Comparison of ENCODE assay signal across 23 mouse cellular contexts in the genomic region with DNA sequence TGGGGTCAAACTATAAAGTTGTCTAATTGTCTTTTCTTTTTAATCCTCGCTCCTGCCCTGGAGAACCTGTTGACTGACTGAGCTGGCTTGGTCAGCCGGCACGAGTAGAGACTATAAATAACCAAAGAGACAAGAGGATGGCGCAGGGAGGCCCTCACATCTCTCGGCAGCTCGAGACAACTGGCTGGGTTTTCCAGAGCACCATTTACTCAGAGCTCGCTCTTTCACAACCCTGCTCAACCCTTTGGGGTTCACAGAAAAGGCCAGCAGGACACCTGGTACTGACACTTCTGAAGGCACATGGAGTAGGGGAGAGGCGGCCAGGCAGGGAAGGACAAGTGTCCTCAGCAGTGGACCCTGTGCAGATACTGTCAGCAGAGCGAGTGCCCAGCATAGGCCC. TPM values are rescaled to one million over a fixed set of nuclear protein-coding genes. Genes with fewer than 3 reads are reported as not detected.
DNase-seq lines count a peak whose midpoint lies in the region; ATAC-seq and TF ChIP-seq lines count a peak whose summit lies in the region.
"Had no signal": no experiment of that assay in that cellular context is flagged by ENCODE, and none has a peak within 500 bp of the region (broad histone marks: within the 10 kb centered on the region; RNA-seq: fewer than 3 reads in every experiment).

No protein-coding gene starts in this region.

- ATAC-seq in heart, embryonic 15.5 days (replicated peaks; ENCODE audit: insufficient number of reproducible peaks, insufficient read depth, low FRiP score, low read depth), result 0 out of 2 replicates have a peak, but pooled peaks have one; percentile 8
- ATAC-seq: activated CD4-positive, CD25-positive, alpha-beta regulatory T cell, adult 4 months; forebrain, embryonic 14.5 days; intestine, embryonic 15.5 days; Patski had no signal

- no peak for TF ChIP-seq RAD21 in CH12.LX (IDR thresholded peaks at IDR 0.05; ENCODE audit: low read depth, low read length)

- no peaks in the 10 kb centered on the region for H3K9me3 ChIP-seq in CH12.LX (replicated peaks; ENCODE audit: low read length)
- no peaks in the 10 kb centered on the region for H3K9me3 ChIP-seq in heart, embryonic 15.5 days (replicated peaks)
- H3K9me3 ChIP-seq: intestine, embryonic 15.5 days; limb, embryonic 12.5 days; neural tube, embryonic 15.5 days had no signal

- H3K4me3 ChIP-seq in CH12.LX (replicated peaks in 1 of 3; ENCODE audit: low read depth in 2 of 3, low read length in 2 of 3, poor library complexity in 1 of 3), result no peak overlapping the region
- no peak overlapping the region for H3K4me3 ChIP-seq in heart, adult 2 months
- H3K4me3 ChIP-seq in heart, embryonic 15.5 days, result no peak overlapping the region
- H3K4me3 ChIP-seq: erythroblast, embryonic 14.5 days; intestine, embryonic 15.5 days; limb, embryonic 12.5 days; myocyte; neural tube, embryonic 15.5 days had no signal

- no peak for TF ChIP-seq EP300 in CH12.LX (IDR thresholded peaks at IDR 0.05; ENCODE audit: low read length)
- peak; percentile 71 for TF ChIP-seq EP300 in heart, adult 2 months (IDR thresholded peaks at IDR 0.05; ENCODE audit: insufficient read depth, low read depth, low read length)

- peaks cover 47% of the 10 kb centered on the region for H3K79me2 ChIP-seq in CH12.LX (replicated peaks; ENCODE audit: control insufficient read depth, extremely low read depth, insufficient read depth, poor library complexity, severe bottlenecking)
- H3K79me2 ChIP-seq in heart, adult 2 months (replicated peaks; ENCODE audit: control insufficient read depth, insufficient read depth, low read length), result no peaks in the 10 kb centered on the region

- no peak for TF ChIP-seq CTCF in CH12.LX (conservative IDR thresholded peaks at IDR 0.05 in 1 of 2, IDR thresholded peaks at IDR 0.05 in 1 of 2; ENCODE audit: low read depth in 2 of 2, low read length in 2 of 2)
- TF ChIP-seq CTCF in heart, adult 2 months (IDR thresholded peaks at IDR 0.05), result no peak

- H3K4me1 ChIP-seq in CH12.LX (ENCODE audit: control insufficient read depth in 1 of 2, insufficient read depth in 2 of 2), result peaks cover 8 to 37% of the 10 kb centered on the region in 2 experiments
- peaks cover 21% of the 10 kb centered on the region; the same call in 1 of the 2 replicates for H3K4me1 ChIP-seq in heart, adult 2 months (ENCODE audit: control insufficient read depth, insufficient read depth, low read length)
- peaks cover 92% of the 10 kb centered on the region for H3K4me1 ChIP-seq in heart, embryonic 15.5 days (replicated peaks)

- no peak overlapping the region for H3K4me2 ChIP-seq in CH12.LX (ENCODE audit: insufficient read depth, low read depth, poor library complexity, severe bottlenecking)
- no peak overlapping the region for H3K4me2 ChIP-seq in heart, embryonic 15.5 days
- H3K4me2 ChIP-seq: hindbrain, embryonic 14.5 days; intestine, embryonic 15.5 days; limb, embryonic 12.5 days; neural tube, embryonic 15.5 days had no signal

- H3K36me3 ChIP-seq in CH12.LX (replicated peaks in 1 of 2; ENCODE audit: control insufficient read depth in 1 of 2, insufficient read depth in 1 of 2, low read length in 1 of 2), result peaks cover 71 to 89% of the 10 kb centered on the region in 2 experiments
- H3K36me3 ChIP-seq in heart, adult 2 months (ENCODE audit: control insufficient read depth, insufficient read depth, low read length), result no peaks in the 10 kb centered on the region
- H3K36me3 ChIP-seq in heart, embryonic 15.5 days, result peaks cover 9% of the 10 kb centered on the region; the same call in 1 of the 2 replicates

- peak; percentile 58 to 75 for DNase-seq in heart, adult 18-20 months
- DNase-seq in heart, postnatal 25 days (ENCODE audit: low spot score), result no peak
- DNase-seq in CH12.LX (ENCODE audit: extremely low read depth), result no peak
- DNase-seq in heart, adult 2 months, result peak in 1 of 2 experiments; percentile 73
- no peak for DNase-seq in embryo, embryonic 9.5 days (ENCODE audit: extremely low spot score)
- DNase-seq in cerebellum, adult 11 months, result no peak
- DNase-seq: B cell, adult 2 months; cerebellum, postnatal 14 days; embryo, embryonic 11 days; lung, adult 18-20 months; midbrain, embryonic 14.5 days; thymus, postnatal 25 days had no signal

- TF ChIP-seq POLR2A in CH12.LX (IDR thresholded peaks at IDR 0.05; ENCODE audit: low read depth, low read length), result no peak
- peak; percentile 36; the same call in 1 of the 2 replicates for TF ChIP-seq POLR2A in heart, adult 2 months (IDR thresholded peaks at IDR 0.05; ENCODE audit: insufficient read depth, low read depth, low read length)

- in situ Hi-C loops in CH12.LX (cut with MboI; ENCODE audit: low pct_ligation_motif_present, low pct_unique_long_range_greater_than_20kb, low sequenced_read_pairs), result no loop called here

- no peaks in the 10 kb centered on the region for H3K27me3 ChIP-seq in CH12.LX (replicated peaks)
- H3K27me3 ChIP-seq in heart, adult 2 months (ENCODE audit: control insufficient read depth, insufficient read depth, low read length), result no peaks in the 10 kb centered on the region
- no peaks in the 10 kb centered on the region for H3K27me3 ChIP-seq in heart, embryonic 15.5 days
- H3K27me3 ChIP-seq: intestine, embryonic 15.5 days; limb, embryonic 12.5 days; neural tube, embryonic 15.5 days; Patski had no signal

- intact Hi-C loops in heart, postnatal 25 days (cut with DNase I), result no loop called here
- intact Hi-C loops in heart, adult 2 months (cut with DNase I), result no loop called here

- 65% methylated on average over 9 of the region's 9 CpGs for WGBS in heart, adult 2 months
- WGBS in heart, embryonic 15.5 days, result 45% methylated on average over 9 of the region's 9 CpGs

- peak overlapping the region; percentile 13; the same call in 1 of the 2 replicates for H3K27ac ChIP-seq in CH12.LX (ENCODE audit: insufficient read depth, low read depth)
- peak overlapping the region; percentile 81 for H3K27ac ChIP-seq in heart, adult 2 months
- peak overlapping the region; percentile 87 for H3K27ac ChIP-seq in heart, embryonic 15.5 days
- H3K27ac ChIP-seq: hindbrain, embryonic 14.5 days; intestine, embryonic 15.5 days; kidney, postnatal 0 days; limb, embryonic 12.5 days; neural tube, embryonic 15.5 days had no signal

- H3K9ac ChIP-seq in CH12.LX (ENCODE audit: insufficient read depth, low read depth), result no peak overlapping the region
- 0 out of 2 replicates have a peak overlapping the region, but pooled peaks have one; percentile 6 for H3K9ac ChIP-seq in heart, adult 2 months (ENCODE audit: low read depth, low read length)
- no peak overlapping the region for H3K9ac ChIP-seq in heart, embryonic 15.5 days
- H3K9ac ChIP-seq: hindbrain, embryonic 14.5 days; intestine, embryonic 15.5 days; limb, embryonic 12.5 days; neural tube, embryonic 15.5 days had no signal

- dilution Hi-C loops in CH12.LX (cut with MboI; ENCODE audit: extremely low pct_ligation_motif_present, extremely low pct_unique_long_range_greater_than_20kb, low sequenced_read_pairs), result no loop called here

TF ChIP-seq in CH12.LX, 34 proteins besides CTCF, POLR2A, EP300 and RAD21:
- TF ChIP-seq MEF2A (IDR thresholded peaks at IDR 0.05; ENCODE audit: borderline replicate concordance, low read depth, low read length) (peak; percentile 24; the same call in 1 of the 2 replicates), RCOR1 (conservative IDR thresholded peaks at IDR 0.05; ENCODE audit: low read depth, low read length) (no peak), BHLHE40 (IDR thresholded peaks at IDR 0.05; ENCODE audit: low read depth, low read length) (peak; percentile 59)
TF ChIP-seq in CH12.LX: peak in this region for 2.

RNA-seq across cellular contexts. Expression of a gene that starts 10.3 kb away (rescaled TPM):
- 10 to 100 TPM; 34.9 to 36.5 TPM for total RNA-seq in heart, adult 18-20 months (2021)
- 10 to 100 TPM; 29.0 to 29.6 TPM for total RNA-seq in heart, postnatal 25 days (2021)
- total RNA-seq in CH12.LX (2012; rRNA removed), result 97.2 and 123 TPM in 2 replicates
- 135 and 143 TPM in 2 replicates for total RNA-seq in CH12.LX (2014; rRNA removed)
- polyA plus RNA-seq in CH12.LX (2012; ENCODE audit: insufficient read length, low read depth), result 107 and 110 TPM in 2 replicates
- total RNA-seq in heart, adult 2 months (2021), result 10 to 100 TPM; 28.4 to 31.1 TPM
- polyA plus RNA-seq in heart, adult 2 months (2012; rRNA removed), result 33.2 and 41.7 TPM in 2 replicates
- 86.8 and 107 TPM in 2 replicates for polyA plus RNA-seq in heart, embryonic 15.5 days (2015; fragmentation: Nextera tagmentation; extraction: Ambion mirVana)

RNA-seq across cellular contexts. Expression of a gene that starts 14.9 kb away (rescaled TPM):
- 100 to 1,000 TPM; 297 to 354 TPM for total RNA-seq in heart, adult 18-20 months (2021)
- 100 to 1,000 TPM; 192 to 222 TPM for total RNA-seq in heart, postnatal 25 days (2021)
- total RNA-seq in CH12.LX (2012; rRNA removed) (69.1 and 75.1 TPM in 2 replicates), CH12.LX (2014; rRNA removed) (86.1 and 89.1 TPM in 2 replicates)
- 60.4 and 67.9 TPM in 2 replicates for polyA plus RNA-seq in CH12.LX (2012; ENCODE audit: insufficient read length, low read depth)
- 100 to 1,000 TPM; 264 to 318 TPM for total RNA-seq in heart, adult 2 months (2021)
- polyA plus RNA-seq in heart, adult 2 months (2012; rRNA removed), result 184 and 264 TPM in 2 replicates
- polyA plus RNA-seq in heart, embryonic 15.5 days (2015; fragmentation: Nextera tagmentation; extraction: Ambion mirVana), result 91.1 and 96.0 TPM in 2 replicates

RNA-seq across cellular contexts. Expression of a gene that starts 15.7 kb away (rescaled TPM):
- total RNA-seq in heart, adult 18-20 months (2021), result 1 to 10 TPM; 3.9 to 5.0 TPM
- total RNA-seq in heart, postnatal 25 days (2021), result 1 to 10 TPM; 5.1 to 5.6 TPM
- total RNA-seq in CH12.LX (2012; rRNA removed) (0.50 and 1.3 TPM in 2 replicates), CH12.LX (2014; rRNA removed) (0.68 and 0.74 TPM in 2 replicates)
- 1.4 and 1.9 TPM in 2 replicates for polyA plus RNA-seq in CH12.LX (2012; ENCODE audit: insufficient read length, low read depth)
- 1 to 10 TPM; 4.4 to 5.2 TPM for total RNA-seq in heart, adult 2 months (2021)
- 10.7 and 11.2 TPM in 2 replicates for polyA plus RNA-seq in heart, adult 2 months (2012; rRNA removed)
- polyA plus RNA-seq in heart, embryonic 15.5 days (2015; fragmentation: Nextera tagmentation; extraction: Ambion mirVana), result 14.9 and 17.9 TPM in 2 replicates

Comparison
In these comparisons a context has a peak if more than half of its experiments do, and no peak if none do; other contexts are left out.
1. DNase-seq: peak in heart, adult 18-20 months (2 of 2); none in heart, postnatal 25 days (single experiment), CH12.LX (single experiment), embryo, embryonic 9.5 days (single experiment) and cerebellum, adult 11 months (single experiment).
2. H3K27ac ChIP-seq: peak in every context shown above with its lines; median percentile 87 in heart, embryonic 15.5 days; 81 in heart, adult 2 months; 13 in CH12.LX.